Mouse (Mus musculus): ENCODE measurements around the gene Cntrl.

Gene Cntrl

DNA sequence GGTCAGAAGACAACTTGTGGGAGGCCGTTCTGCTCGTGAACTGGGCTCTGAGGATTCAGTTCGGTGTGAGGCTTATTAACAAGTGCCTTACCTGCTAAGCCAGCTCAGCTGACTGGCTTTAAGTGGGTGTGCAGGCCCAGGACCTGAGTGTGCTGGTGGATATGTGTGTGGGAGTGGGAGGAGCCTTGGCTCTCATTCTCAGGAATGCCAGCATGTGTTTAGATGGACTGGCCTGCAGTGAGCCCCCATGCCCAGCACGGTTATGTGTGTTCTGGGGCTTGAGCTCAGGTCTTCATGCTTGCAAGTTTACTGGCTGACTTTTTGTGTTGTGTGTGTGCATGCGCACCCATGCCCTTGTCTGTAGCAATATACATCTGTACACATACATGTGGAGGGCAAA lies 64.4 kb downstream of the Cntrl start:
- in situ Hi-C loops (cut with MboI, MseI), result no loop called here

DNA sequence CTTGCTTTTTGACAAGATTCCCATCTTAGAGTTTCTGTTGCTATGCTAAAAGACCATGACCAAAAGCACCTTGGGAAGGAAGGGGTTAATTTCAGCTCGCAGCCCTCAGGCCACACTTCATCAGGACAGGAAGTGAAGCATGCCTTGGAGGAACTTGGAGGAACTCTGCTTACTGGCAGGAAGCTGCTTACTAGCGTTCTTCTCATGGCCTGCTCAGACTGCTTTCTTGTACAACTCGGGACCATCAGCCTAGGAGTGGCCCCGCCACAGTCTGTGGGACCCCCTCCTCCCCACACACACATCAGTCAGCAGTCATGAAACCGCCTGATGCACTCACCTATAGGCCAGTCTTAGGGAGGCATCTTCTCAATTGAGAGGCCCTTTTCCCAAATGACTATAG lies 64.8 kb downstream of the Cntrl start:
- in situ Hi-C loops (cut with MboI, MseI), result no loop called here

DNA sequence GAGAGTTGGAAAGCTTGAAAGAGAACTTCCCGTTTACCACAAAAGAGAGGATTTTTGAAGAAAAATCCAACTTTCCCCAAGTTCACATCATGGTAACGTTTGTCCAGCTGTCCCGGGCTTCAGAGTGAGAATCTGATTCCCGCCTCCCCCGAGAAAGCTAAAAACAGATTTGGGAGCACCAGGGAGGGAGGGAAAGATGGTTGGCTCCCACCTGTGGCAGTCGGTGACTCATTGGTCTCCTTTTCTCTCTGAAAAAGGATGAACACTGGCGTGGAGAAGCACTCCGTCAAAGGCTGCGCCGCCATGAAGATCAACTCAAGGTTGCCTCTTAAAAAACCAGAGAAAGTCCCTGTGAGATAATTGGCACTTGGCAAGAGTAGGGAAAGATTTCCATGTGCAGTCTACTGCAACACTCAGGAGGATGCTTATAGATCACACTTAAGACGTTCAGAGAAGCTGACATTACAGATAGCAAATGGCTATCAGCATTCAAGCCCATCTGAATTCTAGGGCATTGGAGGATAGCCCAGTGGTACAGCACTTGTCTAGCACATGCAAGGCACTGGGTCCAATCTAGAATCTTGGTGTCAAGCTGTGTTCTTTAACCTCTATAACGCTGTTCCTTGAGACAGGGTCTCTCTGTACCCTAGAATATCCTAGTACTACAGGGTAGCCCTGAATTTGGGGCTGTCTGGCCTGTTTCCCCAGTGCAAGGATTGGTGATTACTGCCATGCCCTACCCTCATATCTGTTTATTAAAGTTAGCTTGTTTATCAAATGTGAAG lies 66.2 kb downstream of the Cntrl start:
- in situ Hi-C loops (cut with MboI, MseI), result loop anchor here (5.0 kb wide), 1 partner anchor 63 kb away; no protein-coding TSS in a partner anchor

GRCm38 (mm10) chr2:35178153-35178552 lies 68.9 kb downstream of the Cntrl start:
- in situ Hi-C loops (cut with MboI, MseI), result loop anchor here (5.0 kb wide), 1 partner anchor 66 kb away; no protein-coding TSS in a partner anchor

DNA sequence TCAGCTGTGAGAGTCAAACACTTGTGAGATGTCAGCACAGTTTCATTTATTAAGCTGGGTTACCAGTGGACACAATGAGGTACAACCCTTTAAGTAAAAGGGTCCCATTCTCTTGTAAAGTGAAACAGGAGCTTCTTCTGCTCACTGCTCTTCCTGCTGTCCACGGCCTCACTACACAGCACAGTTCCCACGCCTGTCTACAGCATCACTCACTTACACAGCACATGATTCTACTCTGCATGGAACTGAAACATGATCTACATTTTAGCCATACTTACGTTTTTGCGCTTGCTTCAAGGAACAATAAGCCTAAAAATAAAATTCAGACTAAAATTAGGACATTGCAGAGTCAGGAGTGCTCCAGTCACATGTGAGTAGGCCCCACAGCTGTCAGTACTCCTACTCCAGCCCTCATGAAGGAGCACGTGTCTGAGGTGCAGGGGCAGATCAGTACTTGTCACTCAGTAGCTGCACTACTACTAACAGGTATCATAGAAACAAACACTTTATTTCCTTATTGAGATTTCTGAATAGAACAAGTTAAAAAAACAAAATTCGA lies 73.9 kb downstream of the Cntrl start:
- in situ Hi-C loops (cut with MboI, MseI), result no loop called here

GRCm38 (mm10) chr2:35188929-35189328 lies 79.6 kb downstream of the Cntrl start:
- in situ Hi-C loops (cut with MboI, MseI), result no loop called here

GRCm38 (mm10) chr2:35193976-35194375 lies 84.7 kb downstream of the Cntrl start:
- in situ Hi-C loops (cut with MboI, MseI), result no loop called here

DNA sequence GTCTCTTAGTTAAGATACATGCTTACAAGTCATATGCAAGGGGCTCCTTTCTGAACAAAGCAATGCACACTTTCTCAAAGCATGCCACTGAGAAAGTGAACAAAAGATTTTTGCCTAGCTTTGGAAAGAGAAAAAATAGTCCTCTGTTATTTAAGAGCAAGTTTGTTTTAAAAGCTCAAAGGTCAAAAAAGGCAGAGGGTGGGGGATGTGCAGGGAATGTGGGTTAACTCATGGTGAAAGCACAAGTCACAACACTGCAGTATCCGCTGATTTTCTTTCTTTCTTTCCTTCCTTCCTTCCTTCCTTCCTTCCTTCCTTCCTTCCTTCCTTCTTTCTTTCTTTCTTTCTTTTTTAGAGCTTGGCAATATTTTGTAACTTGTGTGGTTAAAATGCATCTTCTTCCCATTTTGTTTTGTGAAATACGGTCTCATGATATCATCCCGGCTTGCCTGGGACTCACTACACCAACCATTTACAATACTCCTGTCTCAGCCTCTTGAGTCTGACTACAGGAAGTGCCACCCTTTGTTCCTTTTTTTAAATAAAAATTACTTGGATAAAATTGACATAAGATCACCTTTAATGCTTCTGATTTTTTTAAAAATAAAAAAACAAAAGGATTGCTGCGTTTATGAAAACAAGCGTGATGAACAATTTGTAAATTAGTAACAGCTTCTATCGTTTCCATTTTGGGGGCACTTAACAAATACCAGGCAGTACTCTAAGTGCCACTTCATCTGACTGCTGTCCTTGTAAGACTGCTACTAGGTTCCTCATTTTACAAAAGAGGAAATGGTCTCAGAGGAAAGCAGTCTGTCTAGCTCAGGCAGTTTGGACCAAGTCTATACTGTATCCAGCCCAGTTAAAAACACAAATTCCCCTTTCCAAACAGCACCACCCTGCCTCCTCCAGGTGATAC lies 86.6 kb downstream of the Cntrl start:
- in situ Hi-C loops (cut with MboI, MseI), result no loop called here

- in situ Hi-C loops (cut with MboI, MseI), result no loop called here
These were observed 90.2 kb downstream of the Cntrl start for GRCm38 (mm10) chr2:35199541-35199940.

GRCm38 (mm10) chr2:35199971-35200897 lies 90.9 kb downstream of the Cntrl start:
- in situ Hi-C loops (cut with MboI, MseI), result no loop called here

DNA sequence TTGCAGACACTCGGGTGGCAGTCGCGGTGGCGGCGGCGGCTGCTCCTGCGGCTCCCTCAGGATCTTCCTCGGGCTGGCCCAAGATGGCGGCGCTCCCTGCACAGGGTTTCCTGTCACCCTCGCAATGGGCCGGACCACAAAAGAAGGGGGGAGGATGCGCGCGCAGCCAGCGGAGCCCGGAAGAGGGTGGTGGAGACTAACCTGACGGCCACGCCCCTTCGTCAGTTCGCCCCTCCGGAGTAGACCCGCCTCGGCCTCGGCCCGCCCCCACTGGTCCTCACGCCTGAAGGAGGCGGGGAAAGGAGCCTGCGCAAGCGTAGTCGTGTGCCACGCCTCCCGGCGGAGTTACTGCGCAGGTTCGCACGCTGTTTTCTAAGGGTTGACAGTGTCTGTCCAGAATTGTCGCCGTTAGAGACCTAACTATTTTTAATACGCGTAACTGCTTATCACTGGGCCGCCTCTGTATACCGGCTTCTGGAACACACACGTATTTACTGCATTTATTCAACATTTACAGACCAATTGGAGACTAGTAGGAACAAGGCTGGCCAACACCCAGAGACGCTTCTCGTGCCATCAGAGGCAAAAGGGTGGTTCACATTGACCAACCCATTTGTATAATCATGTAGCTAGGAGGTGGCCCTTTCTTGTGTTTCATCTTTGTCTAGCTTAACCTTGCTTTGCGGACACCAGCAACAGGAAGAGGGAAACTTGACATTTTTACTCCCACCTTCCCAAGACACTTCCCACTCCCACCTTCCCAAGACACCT lies 91.8 kb downstream of the Cntrl start, which contains the start of gene Rab14:
TSS of gene Rab14 (minus strand) at position 223 of the 771 bp plus-strand sequence.
- in situ Hi-C loops (cut with MboI, MseI), result no loop called here

- in situ Hi-C loops (cut with MboI, MseI), result no loop called here
These were observed 94.4 kb downstream of the Cntrl start for GRCm38 (mm10) chr2:35203729-35204128.

- in situ Hi-C loops (cut with MboI, MseI), result no loop called here
These were observed 97.5 kb downstream of the Cntrl start for GRCm38 (mm10) chr2:35206761-35207160.

DNA sequence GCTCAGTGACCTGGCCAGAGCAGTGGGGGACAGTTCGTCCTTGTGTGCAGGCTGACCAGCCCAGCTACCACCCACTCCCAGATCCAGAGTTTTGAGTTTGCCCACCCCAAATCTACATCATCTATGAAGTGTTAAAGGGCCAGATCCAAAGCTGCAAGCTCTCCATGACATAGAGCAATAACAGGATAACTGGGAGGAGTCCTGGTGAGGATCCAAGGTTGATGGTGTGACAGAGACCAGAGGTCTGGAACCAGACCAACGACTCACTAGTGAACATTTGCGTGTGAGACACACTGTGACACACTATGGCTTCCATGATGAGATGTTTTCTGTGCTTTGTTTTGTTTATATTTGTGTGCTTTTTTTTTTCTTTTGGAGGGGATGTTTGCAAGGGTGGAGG lies 98.8 kb downstream of the Cntrl start:
- in situ Hi-C loops (cut with MboI, MseI), result no loop called here

DNA sequence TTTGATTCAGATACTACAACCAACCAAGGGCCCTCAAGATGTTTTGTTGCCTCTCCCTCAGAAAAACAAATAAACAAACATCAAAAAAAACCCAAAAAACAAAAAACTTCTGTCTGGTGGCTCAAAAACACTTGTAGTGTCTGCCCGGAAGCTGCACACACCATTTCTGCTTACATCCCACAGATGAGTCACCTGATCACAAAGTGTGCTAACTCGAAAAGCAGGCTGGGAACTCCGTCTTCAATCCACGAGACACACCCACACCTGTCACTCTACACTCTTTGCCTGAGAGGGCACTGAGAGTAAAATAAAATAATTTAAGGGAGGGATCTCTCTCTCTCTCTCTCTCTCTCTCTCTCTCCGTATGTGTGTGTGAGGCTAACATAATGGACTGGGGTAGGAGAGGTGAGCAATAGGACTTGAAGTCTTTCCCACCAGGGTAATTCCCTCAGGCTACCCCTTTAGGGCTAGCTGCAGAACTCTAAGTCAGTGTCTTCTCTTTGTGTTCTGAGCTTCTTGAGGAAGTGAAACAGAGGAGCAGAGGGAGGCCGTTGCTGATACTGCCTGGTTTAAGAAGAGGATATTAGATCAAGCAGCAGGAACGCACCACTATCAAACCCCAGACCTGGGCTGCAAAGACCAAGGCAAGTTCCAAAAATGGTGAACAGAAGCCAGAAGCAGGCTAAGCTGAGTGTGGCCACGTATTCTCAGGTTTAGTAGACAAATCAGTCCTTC lies 99.8 kb downstream of the Cntrl start:
- in situ Hi-C loops (cut with MboI, MseI), result no loop called here

- in situ Hi-C loops (cut with MboI, MseI), result loop anchor here (5.0 kb wide), 1 partner anchor 61 kb away; no protein-coding TSS in a partner anchor
These were observed 102.4 kb downstream of the Cntrl start for GRCm38 (mm10) chr2:35211681-35212080.

DNA sequence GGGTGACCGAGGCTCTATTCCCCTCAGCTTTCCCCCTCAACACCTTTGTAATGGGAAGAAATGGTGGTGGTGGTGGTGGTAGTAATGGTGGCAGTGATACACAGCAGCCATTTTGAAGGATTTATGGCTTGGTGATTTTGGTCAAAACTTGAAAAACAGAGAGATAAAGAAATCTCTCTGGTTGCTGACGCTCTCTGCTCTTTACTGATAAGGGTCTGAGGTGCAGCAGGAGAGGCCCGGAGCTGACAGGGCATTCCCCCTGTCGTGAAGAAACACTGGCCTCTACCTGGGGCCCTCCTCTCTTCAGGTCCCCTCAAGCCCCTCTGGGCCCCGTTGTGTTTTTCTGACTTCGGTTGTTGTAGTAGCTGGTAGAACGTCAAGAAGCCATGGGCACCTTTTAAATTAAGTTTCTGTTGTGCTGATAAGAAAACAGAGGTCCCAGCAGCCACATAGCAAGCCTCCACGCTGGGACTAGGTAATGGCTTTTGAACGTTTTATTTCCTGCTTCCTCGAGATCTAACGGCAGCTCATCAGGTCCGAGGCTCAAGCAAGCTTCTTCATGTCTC lies 104.1 kb downstream of the Cntrl start:
- in situ Hi-C loops (cut with MboI, MseI), result loop anchor here (5.0 kb wide), 1 partner anchor 59 kb away; no protein-coding TSS in a partner anchor

DNA sequence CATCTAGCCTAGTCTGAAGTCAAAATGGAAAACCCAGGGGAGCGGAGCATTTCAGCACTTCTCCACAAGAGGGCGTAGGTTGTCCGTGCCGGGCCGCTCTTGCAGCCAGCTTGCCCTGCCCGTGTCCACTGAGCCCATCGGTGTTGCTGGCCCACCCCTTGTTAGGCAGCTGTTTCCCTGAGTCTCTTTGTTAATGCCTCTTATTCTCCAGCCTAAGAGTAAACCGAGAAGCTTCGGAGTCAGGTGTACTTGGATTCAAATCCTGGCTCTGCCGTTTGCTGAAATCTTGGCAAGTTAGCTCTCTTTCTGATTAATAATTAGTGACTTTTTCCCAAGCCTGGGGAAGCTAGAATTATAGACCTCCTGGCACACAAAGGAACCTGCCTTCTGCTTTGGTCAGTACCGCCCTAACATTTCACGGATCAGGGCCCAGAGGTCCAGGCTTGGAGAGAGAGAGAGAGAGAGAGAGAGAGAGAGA lies 105.6 kb downstream of the Cntrl start:
- in situ Hi-C loops (cut with MboI, MseI), result loop anchor here (5.0 kb wide), 1 partner anchor 57 kb away; no protein-coding TSS in a partner anchor

GRCm38 (mm10) chr2:35215363-35215762 lies 106.1 kb downstream of the Cntrl start:
- in situ Hi-C loops (cut with MboI, MseI), result no loop called here

Measured in T-helper 1 cell (primary cell).